Mouse (Mus musculus) heart, postnatal 0 days (tissue): ENCODE data around the gene Slc34a3. TPM values are rescaled to one million over a fixed set of nuclear protein-coding genes. Genes with fewer than 3 reads are reported as not detected.
"Not testable (repeated sequence)": the region's sequence is repeated elsewhere in the genome, so short reads cannot be mapped to it uniquely, and the experiment has no call there.

ENCODE experiments used
- ATAC-seq: fragments of 200-750 bp; cut with Nextera tagmentation; 2 replicates; pipeline ENCODE4 v1.8.0; 2017; ENCODE audit warnings: low read depth, moderate number of reproducible peaks, moderate library complexity; ENCODE audit not compliant: insufficient read depth
- DNase-seq: peaks from one replicate; pipeline ENCODE4 v3.0.0-alpha.2; 2016; ENCODE audit warnings: low spot score
- H3K27ac ChIP-seq: fragments of 300-500 bp; sonication (generic); 2 replicates; pipeline ENCODE4 v1.5.1; 2014; ENCODE audit warnings: low read depth, mild to moderate bottlenecking
- H3K27me3 ChIP-seq: fragments of 300-500 bp; sonication (generic); 2 replicates; pipeline ENCODE4 v1.6.1; 2014; ENCODE audit warnings: low read length, mixed read lengths; ENCODE audit not compliant: control insufficient read depth, insufficient read depth
- H3K36me3 ChIP-seq: fragments of 300-500 bp; sonication (generic); replicated peaks from 2 replicates; pipeline ENCODE4 v1.6.1; 2014; ENCODE audit warnings: low read length, mixed read lengths; ENCODE audit not compliant: control insufficient read depth, insufficient read depth
- H3K4me1 ChIP-seq: fragments of 300-500 bp; sonication (generic); 2 replicates; pipeline ENCODE4 v1.6.1; 2014; ENCODE audit warnings: antibody characterized with exemption; ENCODE audit not compliant: control insufficient read depth, insufficient read depth
- H3K4me2 ChIP-seq: fragments of 300-500 bp; sonication (generic); 2 replicates; pipeline ENCODE4 v1.6.1; 2014; ENCODE audit warnings: low read depth, mild to moderate bottlenecking, low read length, moderate library complexity
- H3K4me3 ChIP-seq: fragments of 300-500 bp; sonication (generic); 2 replicates; pipeline ENCODE4 v1.5.1; 2014; ENCODE audit warnings: low read depth, low read length
- H3K9ac ChIP-seq: fragments of 300-500 bp; sonication (generic); replicated peaks from 2 replicates; pipeline ENCODE4 v1.6.1; 2014; ENCODE audit warnings: low read depth, low read length, mixed read lengths
- H3K9me3 ChIP-seq: fragments of 300-500 bp; sonication (generic); replicated peaks from 2 replicates; pipeline ENCODE4 v1.6.1; 2016; ENCODE audit warnings: low read length; ENCODE audit not compliant: control insufficient read depth
- CTCF ChIP-seq: IDR thresholded peaks from 2 replicates; pipeline ENCODE4 v1.5.1; 2016; ENCODE audit warnings: antibody characterized with exemption, control low read depth, low read depth
- EP300 ChIP-seq: IDR thresholded peaks from 2 replicates; pipeline ENCODE4 v1.6.1; 2016; ENCODE audit warnings: antibody characterized with exemption, low read depth
- WGBS: fragments of 180-500 bp; shearing (Covaris S2); extraction: QIAGEN DNeasy Blood & Tissue Kit; methylation state at CpG from one replicate; pipeline ENCODE4 v1.1.7; 2014; 5-methylcytosine and 5-hydroxymethylcytosine counted together
- polyA plus RNA-seq: library from polyadenylated mRNA; unstranded; fragments of >200 nt; fragmentation: Nextera tagmentation; extraction: Ambion mirVana; gene quantifications from 2 replicates; pipeline ENCODE4 v1.2.1, GENCODE M21; 2015
- total RNA-seq: library from RNA; depleted of rRNA; stranded (reverse); fragments of >200 nt; gene quantifications from 2 replicates; pipeline ENCODE4 v1.2.3, GENCODE M21; 2014; ENCODE audit warnings: low replicate concordance

Gene Slc34a3
- total and polyA plus RNA-seq, 2 experiments from 2014 or later, result not detected

GRCm38 (mm10) chr2:25263623-25264285, 29.6 kb upstream of the Slc34a3 start:
- Histone ChIP-seq H3K27me3 (no peaks in the 10 kb centered on the region), H3K9me3 (no peaks in the 10 kb centered on the region), H3K4me3 (peak overlapping the region; percentile 60), H3K4me1 (peaks cover 28% of the 10 kb centered on the region), H3K4me2 (peak overlapping the region; percentile 90), H3K36me3 (peaks cover 2% of the 10 kb centered on the region), H3K9ac (peak overlapping the region; percentile 41; the same call in 1 of the 2 replicates), H3K27ac (no peak overlapping the region)
- WGBS, result 30% methylated on average over 12 of the region's 12 CpGs
- TF ChIP-seq EP300 (no peak), CTCF (no peak)
- DNase-seq (no peak), ATAC-seq (no peak)

GRCm38 (mm10) chr2:25262795-25263622, 28.8 kb upstream of the Slc34a3 start:
- Histone ChIP-seq H3K36me3 (no peaks in the 10 kb centered on the region), H3K9ac (peak overlapping the region; percentile 41), H3K4me3 (peak overlapping the region; percentile 60), H3K4me2 (peak overlapping the region; percentile 90), H3K4me1 (peaks cover 28% of the 10 kb centered on the region), H3K27me3 (no peaks in the 10 kb centered on the region), H3K27ac (no peak overlapping the region), H3K9me3 (no peaks in the 10 kb centered on the region)
- no peak for DNase-seq
- under 1% methylated on average over 76 of the region's 82 CpGs for whole genome bisulfite sequencing
- TF ChIP-seq EP300, result no peak
- TF ChIP-seq CTCF, result no peak
- peak; percentile 13 for ATAC-seq

DNA sequence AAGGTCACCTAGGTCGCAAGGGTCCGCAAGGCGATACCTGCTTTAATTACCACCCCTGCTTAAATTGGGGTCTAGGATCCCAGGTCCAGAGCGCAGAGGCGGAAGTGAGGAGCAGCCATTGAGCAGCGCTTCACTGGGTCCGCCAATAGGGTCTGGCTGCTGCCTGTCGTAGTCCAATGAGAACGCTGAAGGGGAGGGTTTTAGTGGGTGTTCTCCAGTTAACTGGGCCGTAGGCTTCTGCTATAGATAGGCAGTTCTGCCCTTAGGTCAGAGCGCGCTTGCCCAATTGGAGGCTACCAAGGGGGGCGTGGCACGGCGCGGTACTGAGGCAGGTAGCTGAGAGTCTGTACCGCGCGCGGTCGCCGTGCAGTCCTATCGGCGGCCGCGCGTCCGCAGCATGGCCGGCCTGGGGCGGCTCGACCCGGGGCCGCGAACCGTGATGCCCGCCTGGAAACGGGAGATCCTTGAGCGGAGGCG, 28.2 kb upstream of the Slc34a3 start, which contains the start of gene Tprn:
Gene Tprn (plus strand): TSS at position 328 of the 477 bp plus-strand sequence.
- Histone ChIP-seq H3K4me1 (peaks cover 27% of the 10 kb centered on the region), H3K4me3 (peak within 1 kb of the TSS; percentile 60), H3K36me3 (no peaks in the 10 kb centered on the region), H3K27me3 (no peaks in the 10 kb centered on the region), H3K4me2 (peak within 1 kb of the TSS; percentile 90), H3K27ac (peak within 1 kb of the TSS; percentile 69), H3K9ac (peak within 1 kb of the TSS; percentile 41), H3K9me3 (no peaks in the 10 kb centered on the region)
- ATAC-seq, result peak; percentile 98
- under 1% methylated on average over 39 of the region's 39 CpGs for WGBS
- DNase-seq, result peak; percentile 97
- no peak for TF ChIP-seq CTCF
- TF ChIP-seq EP300, result no peak

- Histone ChIP-seq H3K4me1 (peaks cover 22% of the 10 kb centered on the region), H3K9me3 (no peaks in the 10 kb centered on the region), H3K27me3 (no peaks in the 10 kb centered on the region), H3K36me3 (no peaks in the 10 kb centered on the region), H3K27ac (peak overlapping the region; percentile 69), H3K4me2 (peak overlapping the region; percentile 90), H3K9ac (0 out of 2 replicates have a peak overlapping the region, but pooled peaks have one; percentile 41), H3K4me3 (peak overlapping the region; percentile 60)
- ATAC-seq (peak; percentile 1; the same call in 1 of the 2 replicates), DNase-seq (no peak)
- no peak for TF ChIP-seq CTCF
- TF ChIP-seq EP300, result no peak
- 44% methylated on average over 11 of the region's 12 CpGs for WGBS
Measured at GRCm38 (mm10) chr2:25261870-25262269, 27.7 kb upstream of the Slc34a3 start.

GRCm38 (mm10) chr2:25258887-25259286, 24.7 kb upstream of the Slc34a3 start:
- WGBS, result 60% methylated on average over 2 of the region's 2 CpGs
- Histone ChIP-seq H3K4me3 (no peak overlapping the region), H3K27me3 (no peaks in the 10 kb centered on the region), H3K27ac (no peak overlapping the region), H3K9ac (no peak overlapping the region), H3K4me2 (no peak overlapping the region), H3K4me1 (peaks cover 14% of the 10 kb centered on the region), H3K36me3 (no peaks in the 10 kb centered on the region), H3K9me3 (no peaks in the 10 kb centered on the region)
- ATAC-seq, result no peak
- DNase-seq, result no peak
- TF ChIP-seq EP300 (no peak), CTCF (peak; percentile 41)

- not testable (repeated sequence) for H3K27ac ChIP-seq, H3K4me3 ChIP-seq, H3K27me3 ChIP-seq, DNase-seq, H3K4me2 ChIP-seq, H3K9me3 ChIP-seq, H3K4me1 ChIP-seq, H3K9ac ChIP-seq, ATAC-seq
- 81% methylated on average over 5 of the region's 5 CpGs for WGBS
- 0 out of 2 replicates have a peak, but pooled peaks cover 11% of the 10 kb centered on the region for H3K36me3 ChIP-seq
Measured at GRCm38 (mm10) chr2:25257250-25257649, 23.1 kb upstream of the Slc34a3 start.
